Mouse (Mus musculus): ENCODE measurements at regions not wholly inside any gene's neighbourhood (a gene's known extent, or its start where the extent isn't known, plus 50 kb on each side); places are given as distances from the start of the nearest gene placed in this dataset.

DNA sequence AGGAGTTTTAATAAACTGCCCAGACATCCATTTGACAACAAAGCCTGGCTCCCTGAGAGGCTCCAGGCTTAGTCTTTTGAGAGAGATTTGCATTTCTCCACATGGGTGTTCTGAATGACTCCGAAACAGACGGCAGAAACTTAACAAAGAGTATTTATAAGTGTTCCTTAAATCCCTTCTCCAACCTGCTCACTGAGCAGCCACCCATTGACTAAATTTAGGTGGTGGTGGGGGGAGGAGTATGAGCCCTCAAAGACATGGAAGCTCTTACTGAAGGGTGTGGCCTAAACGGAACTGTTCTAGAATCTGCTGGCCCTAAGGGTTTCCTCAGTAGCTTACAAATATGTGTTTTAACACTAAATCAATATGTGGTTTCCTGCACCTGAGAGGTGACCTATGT is 158.5 kb downstream of the Dyrk2 start:
- no peak for DNase-seq (ENCODE audit: low read depth, low spot score)

DNA sequence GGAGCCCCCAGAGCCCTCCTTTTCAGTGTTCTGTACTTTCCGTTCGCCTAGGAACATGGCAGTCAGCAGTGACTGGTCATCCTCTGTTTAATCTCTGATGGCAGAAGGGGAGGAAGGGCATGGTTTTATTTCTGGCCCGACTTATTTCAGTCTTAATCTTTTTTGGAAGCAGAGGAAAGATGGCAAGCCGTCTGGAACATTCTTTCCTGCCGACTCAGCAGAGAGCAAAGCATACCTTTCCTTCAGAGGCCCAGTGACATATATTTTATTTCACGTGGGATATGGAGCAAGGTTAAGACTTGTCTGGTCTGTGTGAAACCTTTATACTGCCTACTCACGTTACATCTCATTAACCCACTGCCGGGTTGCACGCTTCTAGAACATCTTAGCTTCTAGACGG is 158.1 kb downstream of the Dyrk2 start:
- DNase-seq (ENCODE audit: low read depth, low spot score), result no peak

DNA sequence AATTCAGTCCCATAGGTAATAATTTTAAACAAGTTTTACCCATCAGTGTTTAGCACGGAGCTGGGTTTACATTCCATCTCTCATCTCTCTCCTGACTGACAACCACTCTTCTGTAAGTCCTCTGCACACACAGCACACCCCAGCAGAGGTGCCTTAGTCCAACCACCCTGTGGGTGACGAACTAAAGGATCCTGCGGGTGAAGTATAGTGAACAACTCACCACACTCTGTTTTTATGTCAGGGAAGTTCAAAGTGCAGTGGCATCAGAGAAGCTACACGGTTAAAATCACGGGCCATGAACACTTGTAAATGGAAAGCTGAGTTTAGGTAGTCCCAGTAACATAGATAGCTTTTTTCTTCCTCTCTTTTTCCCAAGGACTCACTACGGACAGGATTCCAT is 157.1 kb downstream of the Dyrk2 start:
- no peak for DNase-seq (ENCODE audit: low read depth, low spot score)

DNA sequence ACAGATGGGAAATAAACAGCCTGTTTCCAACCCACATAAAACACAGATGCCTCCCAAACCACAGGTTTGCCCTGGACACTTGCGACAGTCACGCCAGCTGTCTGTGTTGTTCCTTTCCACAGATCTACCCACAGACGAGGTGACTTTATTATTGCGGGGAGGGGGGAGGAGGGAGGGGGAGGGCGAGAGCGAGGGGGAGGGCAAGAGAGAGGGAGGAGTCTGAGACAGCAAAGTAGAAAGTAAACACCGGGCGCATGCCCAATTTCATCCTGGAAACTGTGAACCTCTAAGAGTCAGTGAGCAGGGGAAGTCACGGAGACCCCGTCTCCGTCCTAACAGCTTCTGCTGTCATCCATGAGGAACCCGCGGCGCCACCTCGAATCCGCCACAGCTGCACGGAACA is 155.8 kb downstream of the Dyrk2 start:
- no peak for DNase-seq (ENCODE audit: low read depth, low spot score)

DNA sequence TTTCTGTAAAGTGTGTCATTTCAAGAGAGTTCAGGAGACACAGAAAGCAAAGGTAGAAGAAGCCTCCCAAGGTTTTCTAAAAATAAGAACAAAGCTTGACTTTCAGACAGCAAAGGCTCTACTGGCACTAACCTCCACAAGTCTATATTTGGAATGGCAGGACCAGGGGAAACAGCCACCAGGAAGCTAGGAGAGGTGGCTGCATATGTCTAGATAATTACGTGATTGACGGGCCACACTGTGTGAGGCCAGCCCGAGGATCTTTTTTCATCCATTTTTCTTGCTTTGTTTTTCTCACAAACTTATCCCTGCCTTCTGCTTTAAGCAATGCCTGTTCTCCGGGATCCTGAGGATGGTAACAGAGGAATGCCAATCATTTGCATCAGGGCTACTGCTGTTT is 155.4 kb downstream of the Dyrk2 start:
- DNase-seq (ENCODE audit: low read depth, low spot score), result no peak

DNA sequence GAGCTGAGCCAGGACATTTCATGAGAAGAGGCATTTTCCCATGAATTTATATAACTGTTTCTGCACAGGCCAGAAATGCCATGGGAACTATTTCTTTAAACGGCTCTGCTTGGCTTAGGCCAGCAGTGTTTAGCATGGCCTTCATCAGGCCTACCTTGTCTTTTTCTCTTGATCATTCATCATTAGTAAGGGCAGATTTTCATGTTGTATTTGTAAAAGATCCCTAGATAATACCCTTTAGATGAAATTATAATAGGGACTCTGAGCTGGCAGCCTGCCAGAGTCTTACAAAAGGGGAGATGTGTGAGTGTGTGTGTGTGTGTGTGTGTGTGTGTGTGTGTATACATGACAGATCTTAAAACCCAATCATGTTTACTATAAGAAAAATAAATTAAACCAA is 149.4 kb downstream of the Dyrk2 start:
- no peak for DNase-seq (ENCODE audit: low read depth, low spot score)

DNA sequence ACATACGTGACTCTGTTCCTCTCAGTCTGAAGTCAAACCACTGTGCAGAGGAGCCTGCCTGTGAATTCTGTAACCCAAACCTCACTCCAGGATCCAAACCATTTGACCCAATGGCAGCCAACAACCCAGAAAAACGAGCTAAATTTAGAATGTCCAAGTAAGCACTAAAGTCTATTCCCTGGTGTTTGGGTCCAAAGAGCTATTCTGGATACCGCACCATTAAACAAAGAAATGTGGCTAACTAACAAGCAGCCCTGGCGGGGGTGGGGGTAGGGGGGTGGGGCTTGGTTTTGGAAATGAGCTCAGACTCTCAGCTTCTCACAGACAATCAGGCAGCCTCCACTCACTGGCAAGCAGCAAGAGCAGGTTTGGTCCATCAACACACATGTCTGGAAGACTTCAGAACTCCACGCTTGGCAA is 147.9 kb downstream of the Dyrk2 start:
- DNase-seq (ENCODE audit: low read depth, low spot score), result no peak

DNA sequence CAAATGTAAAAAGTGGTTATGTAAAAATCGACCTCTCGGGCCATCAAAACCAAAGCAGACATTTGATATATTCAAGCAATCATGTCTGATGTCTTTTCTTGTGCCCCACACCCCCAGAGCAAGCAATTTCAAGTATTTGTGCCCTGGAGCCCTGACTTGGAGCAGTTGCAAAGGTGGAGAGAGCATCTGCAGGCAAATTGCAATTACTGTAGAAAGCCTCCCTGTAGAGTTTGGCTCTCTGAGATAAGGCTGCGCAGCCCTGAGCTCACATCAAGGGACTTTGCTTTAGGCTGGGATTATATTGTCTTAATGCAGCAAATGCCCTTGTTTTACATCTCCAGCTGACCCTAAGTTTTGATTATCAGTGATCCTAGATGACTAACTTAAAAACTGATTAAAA is 147.3 kb downstream of the Dyrk2 start:
- no peak for DNase-seq (ENCODE audit: low read depth, low spot score)

DNA sequence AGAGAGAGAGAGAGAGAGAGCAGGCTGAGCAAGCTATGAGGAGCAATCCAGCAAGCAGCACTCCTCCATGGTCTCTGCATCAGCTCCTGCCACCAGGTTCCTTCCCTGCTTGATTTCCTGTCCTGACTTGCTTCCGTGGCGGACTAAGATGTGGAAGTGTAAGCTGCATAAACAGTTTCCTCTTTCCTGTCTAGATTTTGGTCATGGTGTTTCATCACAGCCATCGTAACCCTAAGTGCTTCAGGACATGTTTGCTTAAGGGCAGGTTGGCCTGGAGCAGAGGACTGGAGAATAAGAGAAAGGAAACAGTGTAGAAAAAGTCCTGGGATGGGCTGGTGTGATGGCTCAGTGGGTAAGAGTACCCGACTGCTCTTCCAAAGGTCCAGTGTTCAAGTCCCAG is 133.9 kb downstream of the Dyrk2 start:
- no peak for DNase-seq (ENCODE audit: low read depth, low spot score)

DNA sequence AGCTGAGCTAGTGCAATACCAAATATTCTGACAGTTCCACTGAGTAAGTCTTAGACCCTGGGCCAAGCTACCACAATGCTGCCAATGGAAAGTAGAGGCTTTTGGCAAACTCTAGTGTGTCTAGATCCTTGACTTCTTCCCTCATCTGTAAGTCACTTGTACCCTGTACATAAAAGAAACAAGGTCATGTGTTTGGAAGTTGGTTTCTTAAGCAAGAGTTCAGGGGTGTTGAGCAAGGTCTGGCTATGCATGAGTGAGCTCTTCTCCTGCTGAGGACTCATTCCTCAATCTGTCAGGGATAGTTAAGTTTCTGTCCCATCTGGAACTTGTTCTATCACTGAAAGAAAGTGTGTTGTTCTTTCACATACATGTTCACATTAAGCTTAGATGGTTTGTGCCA is 132.9 kb downstream of the Dyrk2 start:
- DNase-seq (ENCODE audit: low read depth, low spot score), result no peak

DNA sequence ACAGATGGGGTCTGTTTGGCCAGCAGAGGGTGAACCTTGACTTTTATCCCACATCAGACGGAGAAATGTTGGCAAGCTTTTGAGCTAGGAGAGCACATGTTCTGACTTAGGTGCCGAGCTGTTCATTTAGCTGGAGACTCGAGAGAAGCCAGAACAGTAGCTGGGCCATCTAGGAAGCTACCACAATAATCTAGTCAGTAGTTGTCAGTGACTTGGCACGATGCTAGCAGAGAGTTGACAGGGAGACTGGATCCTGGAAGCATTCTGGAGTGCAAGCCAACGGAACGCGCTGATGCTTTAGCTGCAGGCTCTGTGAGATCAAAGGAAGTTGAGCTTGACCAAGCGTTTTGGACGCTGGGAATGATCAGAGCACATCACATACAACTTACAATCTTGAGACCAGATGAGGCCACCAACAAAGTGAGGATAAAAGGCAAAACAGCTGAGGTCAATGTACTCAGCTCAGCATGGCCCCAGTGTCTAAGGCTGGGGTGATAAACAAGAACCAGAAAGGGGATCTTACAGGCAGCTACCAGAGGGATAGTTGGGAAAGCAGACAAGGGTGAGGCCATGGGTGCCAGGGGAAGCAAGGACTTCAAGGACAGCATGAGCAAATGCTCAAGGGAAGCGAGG is 130.0 kb downstream of the Dyrk2 start:
- no peak for DNase-seq (ENCODE audit: low read depth, low spot score)

DNA sequence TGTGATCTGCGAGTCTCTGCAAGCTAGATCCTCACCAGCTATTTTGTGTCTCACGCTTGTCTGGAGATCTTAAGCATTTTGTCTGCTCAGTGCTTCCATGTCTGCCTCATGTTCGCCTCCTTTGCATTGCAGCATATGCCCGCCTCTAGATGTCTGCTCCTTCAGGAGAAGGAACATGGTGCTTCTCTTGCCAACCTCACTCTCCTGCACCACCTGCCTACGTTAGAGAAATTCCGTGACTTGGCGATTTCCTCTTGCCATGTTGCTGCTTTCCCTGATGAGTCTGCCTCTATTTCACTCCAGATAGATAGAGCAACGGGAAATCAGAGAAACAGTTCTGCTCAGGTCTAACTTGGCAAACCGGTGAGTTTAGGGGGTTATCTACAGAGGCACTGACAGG is 126.2 kb downstream of the Dyrk2 start:
- no peak for DNase-seq (ENCODE audit: low read depth, low spot score)

DNA sequence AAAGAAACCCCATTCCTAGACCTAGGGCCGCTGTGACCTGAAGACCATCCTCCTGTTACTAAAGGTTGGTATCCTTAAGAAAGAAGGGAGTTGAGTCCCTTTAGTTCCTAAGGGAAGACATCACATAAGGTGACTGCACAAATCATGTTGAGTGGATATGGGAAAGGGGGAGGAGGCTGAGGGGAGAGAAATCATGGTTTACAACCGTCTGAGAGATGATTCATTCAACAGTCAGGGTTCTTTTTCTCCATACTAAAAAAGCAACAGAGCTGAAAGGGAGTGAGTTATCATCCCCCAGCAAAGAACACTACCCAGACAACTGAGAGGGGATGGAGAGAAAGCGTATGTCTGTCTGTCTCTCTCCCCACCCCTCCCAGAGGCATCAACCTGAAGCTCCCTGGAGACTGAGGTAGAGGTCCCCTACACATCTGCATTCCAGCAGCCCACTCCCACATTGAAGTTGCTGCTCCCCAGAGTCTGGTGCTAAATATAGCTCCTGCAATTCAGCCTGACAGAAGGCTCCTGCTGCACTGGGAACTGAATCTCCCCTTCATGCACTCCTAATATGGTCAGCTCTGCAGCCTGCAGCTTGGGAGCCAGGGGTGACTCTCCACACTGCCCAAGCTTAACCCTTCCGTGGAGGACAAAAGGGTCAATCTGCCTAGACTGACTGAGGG is 123.2 kb downstream of the Dyrk2 start:
- no peak for DNase-seq (ENCODE audit: low read depth, low spot score)

DNA sequence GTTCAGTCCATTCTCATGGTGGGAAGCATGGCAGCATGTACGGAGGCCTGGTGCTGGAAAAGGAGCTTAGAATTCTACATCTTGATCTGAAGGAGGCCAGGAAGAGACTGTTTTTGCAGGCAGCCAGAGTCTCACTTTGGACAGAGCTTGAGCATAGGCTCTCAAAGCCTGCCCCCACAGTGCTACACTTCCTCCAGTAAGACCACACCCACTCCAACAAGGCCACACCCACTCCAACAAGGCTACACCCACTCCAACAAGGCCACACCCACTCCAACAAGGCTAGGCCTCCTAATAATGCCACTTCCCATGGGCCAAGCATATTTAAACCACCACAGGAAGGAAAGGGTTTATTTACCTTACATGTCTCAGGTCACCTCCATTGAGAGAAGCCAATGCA is 121.0 kb downstream of the Dyrk2 start:
- no peak for DNase-seq (ENCODE audit: low read depth, low spot score)

DNA sequence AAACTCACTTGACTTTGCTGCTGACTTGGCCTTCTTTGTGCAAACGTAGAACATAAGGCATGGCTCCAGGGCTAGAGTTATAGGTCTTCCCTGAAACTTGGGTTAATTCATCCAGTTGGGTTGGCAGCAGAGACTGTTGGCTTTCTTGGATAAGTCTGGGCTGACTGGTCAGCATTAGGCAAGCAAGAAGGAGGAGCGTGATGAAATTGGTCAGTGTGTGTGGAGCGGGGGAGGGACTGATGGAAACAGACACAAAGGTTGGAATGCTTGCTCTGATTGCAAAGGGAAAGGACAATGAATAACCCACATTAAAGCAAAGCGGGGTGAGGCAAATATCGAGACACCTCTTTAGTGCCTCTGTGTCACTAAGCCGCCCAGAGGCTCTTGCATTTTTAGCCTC is 120.3 kb downstream of the Dyrk2 start:
- DNase-seq (ENCODE audit: low read depth, low spot score), result no peak

DNA sequence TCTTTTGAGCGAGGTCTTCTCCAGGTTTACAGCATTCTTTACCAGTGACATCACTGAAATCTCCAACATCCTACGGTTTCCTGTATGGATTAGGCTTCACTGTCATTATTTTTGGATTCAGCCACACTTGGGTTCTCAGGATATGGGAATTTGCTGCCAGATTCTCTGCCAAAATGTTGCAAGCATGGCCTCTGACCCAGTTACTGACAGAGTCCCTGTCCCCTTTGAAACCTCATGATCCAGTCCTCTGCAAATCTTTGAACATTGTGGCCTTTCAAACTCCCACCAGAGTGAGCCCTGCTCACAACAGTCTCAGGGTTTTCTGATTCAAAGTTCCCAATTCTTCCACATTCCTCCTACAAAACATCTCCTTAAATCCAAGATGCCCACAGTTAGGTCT is 118.9 kb downstream of the Dyrk2 start:
- DNase-seq (ENCODE audit: low read depth, low spot score), result no peak

DNA sequence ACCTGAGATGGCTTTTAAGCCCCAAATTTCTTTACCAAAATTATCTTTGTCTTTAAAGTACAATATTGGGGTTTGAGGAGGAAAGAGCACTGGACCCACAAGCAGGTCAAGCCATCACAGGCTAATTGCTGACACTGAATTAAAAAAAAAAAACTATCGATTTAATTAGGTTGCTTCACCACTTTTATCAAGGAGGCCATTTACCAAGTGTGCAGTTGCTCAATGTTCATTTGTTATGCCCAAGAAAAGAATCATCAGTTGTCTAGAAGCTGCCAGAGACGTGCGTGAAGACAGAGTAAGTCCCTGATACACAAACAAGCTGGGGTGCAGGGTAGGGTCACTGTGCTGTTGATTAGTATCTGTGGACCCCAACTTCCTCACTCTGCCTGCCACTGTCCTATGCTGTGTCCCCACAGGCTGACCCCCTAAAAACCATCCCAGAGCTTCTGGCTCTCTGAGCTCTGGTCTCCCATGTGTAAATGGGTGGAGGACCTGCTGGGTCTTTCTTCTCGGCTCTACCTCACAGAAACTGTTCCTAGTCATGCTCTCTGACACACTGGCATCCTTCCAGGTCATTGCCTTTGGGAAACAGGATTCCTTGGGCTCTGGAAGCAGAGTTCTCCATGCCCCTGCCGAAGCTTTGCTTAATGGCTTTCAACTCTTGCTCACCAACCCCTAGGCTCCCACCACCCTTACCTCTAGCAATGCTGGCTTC is 116.8 kb downstream of the Dyrk2 start:
- no peak for DNase-seq (ENCODE audit: low read depth, low spot score)

DNA sequence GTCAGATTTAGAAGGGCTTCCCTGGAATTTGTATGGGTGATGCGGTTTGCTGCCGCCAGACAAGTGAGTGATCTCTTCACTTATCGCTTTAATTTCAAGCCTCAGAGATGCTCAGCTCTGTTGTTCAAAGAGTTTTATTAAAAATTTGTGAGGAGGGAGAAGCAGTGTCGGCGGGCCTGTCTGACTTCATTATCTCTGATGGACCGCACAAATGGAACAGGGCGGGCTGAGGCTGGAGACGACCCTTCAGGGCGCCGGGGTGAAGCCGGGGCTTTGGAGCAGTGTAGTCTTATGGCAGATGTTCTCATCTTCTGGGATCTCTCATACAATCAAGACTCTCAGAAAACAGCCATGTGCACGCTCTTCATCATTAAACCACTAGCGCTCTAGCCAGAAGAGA is 115.2 kb downstream of the Dyrk2 start:
- DNase-seq (ENCODE audit: low read depth, low spot score), result no peak

DNA sequence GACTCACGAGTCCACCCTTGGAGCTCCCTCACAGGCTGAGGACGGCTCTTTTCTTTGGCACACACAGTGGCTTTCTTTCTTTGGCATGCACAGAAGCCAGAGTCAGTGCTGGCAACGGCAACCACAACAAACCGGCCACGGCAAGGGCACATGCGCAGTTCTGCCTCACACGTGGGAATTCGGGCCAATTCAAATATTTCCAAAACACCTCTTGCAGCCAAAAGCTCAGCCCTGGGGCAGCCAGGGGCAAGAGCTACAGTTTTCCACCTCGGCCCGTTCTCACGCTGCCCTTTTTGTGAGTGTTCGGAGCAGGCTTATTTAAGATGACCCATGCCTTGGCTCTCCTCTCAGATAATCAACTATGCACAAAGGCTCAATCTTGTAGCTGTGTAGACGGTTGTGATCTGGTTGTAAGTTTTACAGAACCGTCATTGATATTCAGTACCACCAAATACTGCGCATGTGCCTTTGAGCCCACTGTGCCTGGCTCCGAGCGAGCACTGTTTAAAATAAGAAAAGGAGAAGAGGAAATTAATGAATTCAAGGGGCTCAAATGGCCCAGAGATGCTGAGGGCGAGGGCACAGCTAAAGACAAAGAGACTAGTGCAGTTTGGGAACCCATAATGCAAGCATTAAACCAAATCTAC is 111.1 kb downstream of the Dyrk2 start:
- no peak for DNase-seq (ENCODE audit: low read depth, low spot score)

DNA sequence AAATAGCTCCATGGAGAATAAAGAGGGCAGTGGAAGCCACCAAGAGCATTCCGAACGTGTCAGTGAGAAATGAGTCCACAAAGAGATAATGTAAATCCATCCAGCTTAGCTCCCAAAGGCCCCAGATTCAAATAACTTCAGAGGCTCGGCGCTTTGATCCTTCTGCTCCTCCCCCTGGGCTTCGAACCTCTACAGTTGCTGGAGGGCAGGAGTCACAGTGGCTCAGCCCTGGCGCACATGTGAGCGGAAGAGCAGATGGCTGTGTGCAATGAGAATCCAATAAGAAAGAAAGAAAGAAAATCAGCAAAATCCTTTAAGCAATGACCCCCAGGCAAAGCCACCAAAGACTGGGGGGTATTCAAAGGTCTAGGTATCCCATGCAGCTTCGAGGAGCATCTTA is 109.6 kb downstream of the Dyrk2 start:
- no peak for DNase-seq (ENCODE audit: low read depth, low spot score)

DNA sequence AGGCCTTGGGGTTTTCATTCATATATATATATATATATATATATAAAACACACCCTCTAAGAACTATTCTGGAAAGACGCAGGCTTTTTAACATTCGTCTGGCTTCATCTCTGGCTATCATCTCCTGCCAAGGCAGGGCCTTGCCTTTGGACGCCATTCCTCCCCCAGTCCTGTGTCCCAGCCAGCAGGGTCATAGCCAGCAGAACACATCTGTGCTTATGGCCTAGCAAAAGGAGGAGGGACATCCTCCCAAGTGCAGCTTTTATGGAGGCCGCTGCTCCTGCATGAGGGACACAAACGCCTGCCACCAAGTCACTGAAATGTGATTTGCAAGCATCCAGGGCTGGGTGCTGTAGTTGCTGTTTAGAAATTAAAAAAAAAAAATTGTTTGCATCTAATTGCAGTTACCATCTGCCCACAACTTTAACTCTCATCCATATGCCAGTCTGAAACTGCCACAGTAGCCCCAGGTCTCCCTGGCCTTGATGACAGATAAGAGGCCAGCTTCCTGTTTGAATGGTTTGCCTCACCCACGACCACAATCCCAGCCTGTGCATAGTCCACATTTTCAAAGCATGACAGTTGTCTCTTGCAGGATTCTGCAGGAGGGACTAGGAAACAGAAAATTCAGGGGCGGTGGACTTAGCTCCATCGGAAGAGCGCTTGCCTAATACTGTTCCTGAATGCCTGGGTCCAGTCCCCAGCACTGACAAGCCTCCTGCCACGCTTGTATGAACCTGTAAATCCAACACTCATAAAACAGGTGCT is 108.7 kb downstream of the Dyrk2 start:
- DNase-seq (ENCODE audit: low read depth, low spot score), result no peak

DNA sequence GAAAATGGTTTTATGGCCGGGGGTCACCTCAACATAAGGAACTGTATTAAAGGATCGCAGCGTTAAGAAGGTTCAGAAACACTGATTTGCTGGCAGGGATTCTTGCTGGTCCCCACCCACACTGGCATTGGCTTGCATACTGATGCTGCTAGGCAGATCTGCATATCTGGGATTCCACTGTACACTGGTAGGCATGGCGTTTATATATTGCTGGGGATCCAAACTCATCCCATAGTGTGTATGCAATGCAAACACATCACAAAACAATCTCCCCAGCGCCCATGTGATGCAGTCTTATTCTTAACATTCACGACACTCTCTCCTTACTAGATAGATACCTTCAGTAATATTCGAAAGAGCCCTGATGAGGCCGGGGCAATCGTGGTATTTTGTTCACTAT is 105.0 kb downstream of the Dyrk2 start:
- DNase-seq (ENCODE audit: low read depth, low spot score), result no peak
